ENCODE assay signal across 8 mouse cellular contexts in genomic region chr14:20702096-20702740, GRCm38 (mm10). TPM values are rescaled to one million over a fixed set of nuclear protein-coding genes. Genes with fewer than 3 reads are reported as not detected.
DNase-seq lines count a peak whose midpoint lies in the region; ATAC-seq and TF ChIP-seq lines count a peak whose summit lies in the region.

No protein-coding gene starts in this region.

- peak; percentile 23; the same call in 1 of the 2 replicates for ATAC-seq in hindbrain, embryonic 12.5 days (ENCODE audit: low FRiP score)
- ATAC-seq in midbrain, embryonic 13.5 days, result peak; percentile 32

- H3K79me2 ChIP-seq in MEL (ENCODE audit: control insufficient read depth, insufficient read depth, low read length, poor library complexity), result peaks cover 39% of the 10 kb centered on the region

- no peaks in the 10 kb centered on the region for H3K27me3 ChIP-seq in kidney, adult 2 months (replicated peaks; ENCODE audit: control insufficient read depth, insufficient read depth, low read length)
- H3K27me3 ChIP-seq in MEL (ENCODE audit: control insufficient read depth in 1 of 2, insufficient read depth in 2 of 2, low read length in 2 of 2), result no peaks in the 10 kb centered on the region
- no peaks in the 10 kb centered on the region for H3K27me3 ChIP-seq in hindbrain, embryonic 12.5 days
- no peaks in the 10 kb centered on the region for H3K27me3 ChIP-seq in midbrain, embryonic 13.5 days

- H3K4me1 ChIP-seq in kidney, adult 2 months (ENCODE audit: control insufficient read depth, insufficient read depth, low read length), result peaks cover 5% of the 10 kb centered on the region; the same call in 1 of the 2 replicates
- peaks cover 20 to 28% of the 10 kb centered on the region in 2 experiments for H3K4me1 ChIP-seq in MEL (ENCODE audit: control insufficient read depth in 1 of 2, insufficient read depth in 2 of 2, low read length in 2 of 2)
- peaks cover 40% of the 10 kb centered on the region for H3K4me1 ChIP-seq in hindbrain, embryonic 12.5 days
- peaks cover 62% of the 10 kb centered on the region for H3K4me1 ChIP-seq in midbrain, embryonic 13.5 days (replicated peaks)

- no peak for TF ChIP-seq POLR2A in kidney, adult 2 months (IDR thresholded peaks at IDR 0.05; ENCODE audit: low read depth, low read length)
- no peak for TF ChIP-seq POLR2A in MEL (IDR thresholded peaks at IDR 0.05; ENCODE audit: control insufficient read depth in 1 of 2, insufficient read depth in 1 of 2, low read depth in 1 of 2, low read length in 2 of 2, poor library complexity in 1 of 2)

- peak overlapping the region; percentile 89 for H3K4me3 ChIP-seq in kidney, adult 2 months (ENCODE audit: insufficient read depth, low read depth, low read length)
- peak overlapping the region; percentile 73 to 94 for H3K4me3 ChIP-seq in MEL (ENCODE audit: control insufficient read depth in 1 of 2, insufficient read depth in 1 of 2, low read depth in 2 of 2, low read length in 2 of 2)
- peak overlapping the region; percentile 74 for H3K4me3 ChIP-seq in hindbrain, embryonic 12.5 days
- peak overlapping the region; percentile 67 for H3K4me3 ChIP-seq in midbrain, embryonic 13.5 days (replicated peaks)

- H3K9ac ChIP-seq in MEL (ENCODE audit: control insufficient read depth, low read depth, low read length, poor library complexity, severe bottlenecking), result peak overlapping the region; percentile 93
- peak overlapping the region; percentile 79 for H3K9ac ChIP-seq in hindbrain, embryonic 12.5 days
- H3K9ac ChIP-seq in midbrain, embryonic 13.5 days (replicated peaks), result peak overlapping the region; percentile 85

- no peak for TF ChIP-seq RAD21 in MEL (IDR thresholded peaks at IDR 0.05; ENCODE audit: low read depth, low read length)

- no peaks in the 10 kb centered on the region for H3K9me3 ChIP-seq in MEL (replicated peaks; ENCODE audit: insufficient read depth, low read length)
- no peaks in the 10 kb centered on the region for H3K9me3 ChIP-seq in hindbrain, embryonic 12.5 days (replicated peaks)
- H3K9me3 ChIP-seq in midbrain, embryonic 13.5 days, result no peaks in the 10 kb centered on the region

- TF ChIP-seq CTCF in kidney, adult 2 months (conservative IDR thresholded peaks at IDR 0.05; ENCODE audit: insufficient read depth, insufficient read length, low read depth, low read length), result no peak
- no peak for TF ChIP-seq CTCF in MEL (IDR thresholded peaks at IDR 0.05 in 2 of 3, conservative IDR thresholded peaks at IDR 0.05 in 1 of 3; ENCODE audit: control insufficient read depth in 1 of 3, insufficient read depth in 1 of 3, low read depth in 2 of 3, low read length in 3 of 3, poor library complexity in 1 of 3, severe bottlenecking in 1 of 3)

- TF ChIP-seq EP300 in MEL (IDR thresholded peaks at IDR 0.05; ENCODE audit: low read depth in 1 of 2, low read length in 2 of 2), result no peak

- no peak for DNase-seq in kidney, adult 2 months
- DNase-seq in kidney, adult 18-20 months, result no peak
- DNase-seq in MEL (ENCODE audit: low read depth, low spot score), result peak; percentile 28
- no peak for DNase-seq in urinary bladder, postnatal 4 days (ENCODE audit: low spot score in 2 of 2)
- DNase-seq in urinary bladder, postnatal 36 days (ENCODE audit: low spot score in 2 of 2), result no peak
- DNase-seq in adrenal gland, adult 2 months, result no peak

- H3K36me3 ChIP-seq in kidney, adult 2 months (ENCODE audit: control insufficient read depth, insufficient read depth, low read length), result no peaks in the 10 kb centered on the region
- peaks cover 0 to 51% of the 10 kb centered on the region in 2 experiments; a peak in 3 of 4 replicates for H3K36me3 ChIP-seq in MEL (ENCODE audit: control insufficient read depth in 1 of 2, insufficient read depth in 2 of 2, low read length in 2 of 2)
- H3K36me3 ChIP-seq in hindbrain, embryonic 12.5 days, result peaks cover 18% of the 10 kb centered on the region
- peaks cover 21% of the 10 kb centered on the region for H3K36me3 ChIP-seq in midbrain, embryonic 13.5 days

- H3K4me2 ChIP-seq in hindbrain, embryonic 12.5 days (replicated peaks), result peak overlapping the region; percentile 65
- H3K4me2 ChIP-seq in midbrain, embryonic 13.5 days (replicated peaks), result peak overlapping the region; percentile 57

- 7% methylated on average over 15 of the region's 15 CpGs for WGBS in kidney, adult 2 months
- WGBS in hindbrain, embryonic 12.5 days, result 17% methylated on average over 15 of the region's 15 CpGs
- WGBS in midbrain, embryonic 13.5 days, result 14% methylated on average over 15 of the region's 15 CpGs

- peak overlapping the region; percentile 87 for H3K27ac ChIP-seq in kidney, adult 2 months (ENCODE audit: insufficient read depth, low read depth, low read length)
- H3K27ac ChIP-seq in MEL (ENCODE audit: control insufficient read depth, low read depth, low read length), result peak overlapping the region; percentile 72
- H3K27ac ChIP-seq in hindbrain, embryonic 12.5 days, result peak overlapping the region; percentile 91
- H3K27ac ChIP-seq in midbrain, embryonic 13.5 days, result peak overlapping the region; percentile 91

TF ChIP-seq in MEL, 35 proteins besides CTCF, POLR2A, EP300 and RAD21:
- no peak for TF ChIP-seq MAX (IDR thresholded peaks at IDR 0.05; ENCODE audit: low read length)
- no peak for TF ChIP-seq POLR2AphosphoS2 (IDR thresholded peaks at IDR 0.05; ENCODE audit: low read length)
- no peak for TF ChIP-seq POLR2AphosphoS5 (IDR thresholded peaks at IDR 0.05; ENCODE audit: borderline replicate concordance, low read depth, low read length)
- no peak for TF ChIP-seq ZC3H11A (IDR thresholded peaks at IDR 0.05; ENCODE audit: low read depth, low read length)
- TF ChIP-seq GABPA (IDR thresholded peaks at IDR 0.05; ENCODE audit: low read depth, low read length), result no peak
- no peak for TF ChIP-seq MXI1 (IDR thresholded peaks at IDR 0.05; ENCODE audit: low read depth, low read length)
- TF ChIP-seq TAL1 (IDR thresholded peaks at IDR 0.05; ENCODE audit: low read length), result no peak
- no peak for TF ChIP-seq RCOR1 (IDR thresholded peaks at IDR 0.05; ENCODE audit: low read depth, low read length)
- TF ChIP-seq USF2 (IDR thresholded peaks at IDR 0.05; ENCODE audit: borderline replicate concordance in 1 of 2, insufficient read depth in 1 of 2, low read depth in 1 of 2, low read length in 2 of 2), result no peak
- no peak for TF ChIP-seq BHLHE40 (IDR thresholded peaks at IDR 0.05; ENCODE audit: borderline replicate concordance, low read depth, low read length)

RNA-seq across cellular contexts. Expression of gene Chchd1, which starts 0.6 kb away (rescaled TPM):
- 42.3 and 54.0 TPM in 2 replicates for polyA plus RNA-seq in kidney, adult 2 months (2012; rRNA removed)
- total RNA-seq in MEL (2012; rRNA removed), result 154 and 164 TPM in 2 replicates
- 100 to 1,000 TPM in 1 of 2 experiments, not detected in 1; 136 TPM for polyA plus RNA-seq in MEL (2012; ENCODE audit: insufficient read depth in 1 of 2, insufficient read length in 2 of 2, low read depth in 1 of 2, low replicate concordance in 2 of 2, missing spikeins in 1 of 2)
- 213 and 215 TPM in 2 replicates for polyA plus RNA-seq in hindbrain, embryonic 12.5 days (2016; fragmentation: Nextera tagmentation; extraction: Ambion mirVana)
- 209 and 213 TPM in 2 replicates for polyA plus RNA-seq in midbrain, embryonic 13.5 days (2015; fragmentation: Nextera tagmentation; extraction: Ambion mirVana)
- 10 to 100 TPM; 66.6 to 93.6 TPM for total RNA-seq in adrenal gland, adult 2 months (2021)
- 5.9 and 8.5 TPM in 2 replicates for polyA plus RNA-seq in adrenal gland, adult 2 months (2012; rRNA removed)

RNA-seq across cellular contexts. Expression of gene Zswim8, which starts 5.1 kb away (rescaled TPM):
- polyA plus RNA-seq in kidney, adult 2 months (2012; rRNA removed), result 136 and 167 TPM in 2 replicates
- 14.2 and 16.5 TPM in 2 replicates for total RNA-seq in MEL (2012; rRNA removed)
- polyA plus RNA-seq in MEL (2012; ENCODE audit: insufficient read depth in 1 of 2, insufficient read length in 2 of 2, low read depth in 1 of 2, low replicate concordance in 2 of 2, missing spikeins in 1 of 2), result 10 to 100 TPM in 1 of 2 experiments, not detected in 1; 35.5 TPM
- 53.8 and 60.1 TPM in 2 replicates for polyA plus RNA-seq in hindbrain, embryonic 12.5 days (2016; fragmentation: Nextera tagmentation; extraction: Ambion mirVana)
- polyA plus RNA-seq in midbrain, embryonic 13.5 days (2015; fragmentation: Nextera tagmentation; extraction: Ambion mirVana), result 46.5 and 57.7 TPM in 2 replicates
- 100 to 1,000 TPM in 1 of 2 experiments, 10 to 100 TPM in 1; 95.8 to 128 TPM for total RNA-seq in adrenal gland, adult 2 months (2021)
- 279 and 287 TPM in 2 replicates for polyA plus RNA-seq in adrenal gland, adult 2 months (2012; rRNA removed)

RNA-seq across cellular contexts. Expression of gene Fut11, which starts 7.5 kb away (rescaled TPM):
- polyA plus RNA-seq in kidney, adult 2 months (2012; rRNA removed), result 7.9 and 11.2 TPM in 2 replicates
- total RNA-seq in MEL (2012; rRNA removed), result 0.49 and 0.69 TPM in 2 replicates
- 1 to 10 TPM in 1 of 2 experiments, not detected in 1; 1.8 TPM for polyA plus RNA-seq in MEL (2012; ENCODE audit: insufficient read depth in 1 of 2, insufficient read length in 2 of 2, low read depth in 1 of 2, low replicate concordance in 2 of 2, missing spikeins in 1 of 2)
- polyA plus RNA-seq in hindbrain, embryonic 12.5 days (2016; fragmentation: Nextera tagmentation; extraction: Ambion mirVana), result 32.0 and 33.4 TPM in 2 replicates
- 22.7 and 26.0 TPM in 2 replicates for polyA plus RNA-seq in midbrain, embryonic 13.5 days (2015; fragmentation: Nextera tagmentation; extraction: Ambion mirVana)
- 10 to 100 TPM; 15.5 to 18.0 TPM for total RNA-seq in adrenal gland, adult 2 months (2021)
- polyA plus RNA-seq in adrenal gland, adult 2 months (2012; rRNA removed), result 47.8 and 51.2 TPM in 2 replicates

RNA-seq across cellular contexts. Expression of gene Sec24c, which starts 28.1 kb away (rescaled TPM):
- 133 and 153 TPM in 2 replicates for polyA plus RNA-seq in kidney, adult 2 months (2012; rRNA removed)
- total RNA-seq in MEL (2012; rRNA removed), result 68.5 and 83.9 TPM in 2 replicates
- 100 to 1,000 TPM; 121 to 263 TPM for polyA plus RNA-seq in MEL (2012; ENCODE audit: insufficient read depth in 1 of 2, insufficient read length in 2 of 2, low read depth in 1 of 2, low replicate concordance in 2 of 2, missing spikeins in 1 of 2)
- polyA plus RNA-seq in hindbrain, embryonic 12.5 days (2016; fragmentation: Nextera tagmentation; extraction: Ambion mirVana), result 102 and 109 TPM in 2 replicates
- 88.4 and 96.7 TPM in 2 replicates for polyA plus RNA-seq in midbrain, embryonic 13.5 days (2015; fragmentation: Nextera tagmentation; extraction: Ambion mirVana)
- total RNA-seq in adrenal gland, adult 2 months (2021), result 100 to 1,000 TPM; 109 to 142 TPM
- 283 and 329 TPM in 2 replicates for polyA plus RNA-seq in adrenal gland, adult 2 months (2012; rRNA removed)

RNA-seq across cellular contexts. Expression of gene Ndst2, which starts 32.1 kb away (rescaled TPM):
- polyA plus RNA-seq in kidney, adult 2 months (2012; rRNA removed), result 28.7 and 31.4 TPM in 2 replicates
- total RNA-seq in MEL (2012; rRNA removed), result 34.4 and 39.5 TPM in 2 replicates
- polyA plus RNA-seq in MEL (2012; ENCODE audit: insufficient read depth in 1 of 2, insufficient read length in 2 of 2, low read depth in 1 of 2, low replicate concordance in 2 of 2, missing spikeins in 1 of 2), result 10 to 100 TPM; 37.1 to 54.0 TPM
- polyA plus RNA-seq in hindbrain, embryonic 12.5 days (2016; fragmentation: Nextera tagmentation; extraction: Ambion mirVana), result 27.2 and 28.2 TPM in 2 replicates
- 16.8 and 19.7 TPM in 2 replicates for polyA plus RNA-seq in midbrain, embryonic 13.5 days (2015; fragmentation: Nextera tagmentation; extraction: Ambion mirVana)
- total RNA-seq in adrenal gland, adult 2 months (2021), result 10 to 100 TPM; 24.6 to 25.0 TPM
- 34.9 and 35.9 TPM in 2 replicates for polyA plus RNA-seq in adrenal gland, adult 2 months (2012; rRNA removed)
